Mouse (Mus musculus) E14TG2a.4 (cell line): ENCODE measurements around the gene Mfsd4b2.

Experiments
- CTCF ChIP-seq: conservative IDR thresholded peaks from 2 replicates; pipeline ENCODE4 v1.5.1; 2014; ENCODE audit warnings: low read length
- NANOG ChIP-seq: IDR thresholded peaks from 2 replicates; pipeline ENCODE4 v1.6.1; 2014; ENCODE audit warnings: borderline replicate concordance, low read length, mixed read lengths
- POU5F1 ChIP-seq: IDR thresholded peaks from 2 replicates; pipeline ENCODE4 v1.6.1; 2014; ENCODE audit warnings: low read length, borderline replicate concordance

DNA sequence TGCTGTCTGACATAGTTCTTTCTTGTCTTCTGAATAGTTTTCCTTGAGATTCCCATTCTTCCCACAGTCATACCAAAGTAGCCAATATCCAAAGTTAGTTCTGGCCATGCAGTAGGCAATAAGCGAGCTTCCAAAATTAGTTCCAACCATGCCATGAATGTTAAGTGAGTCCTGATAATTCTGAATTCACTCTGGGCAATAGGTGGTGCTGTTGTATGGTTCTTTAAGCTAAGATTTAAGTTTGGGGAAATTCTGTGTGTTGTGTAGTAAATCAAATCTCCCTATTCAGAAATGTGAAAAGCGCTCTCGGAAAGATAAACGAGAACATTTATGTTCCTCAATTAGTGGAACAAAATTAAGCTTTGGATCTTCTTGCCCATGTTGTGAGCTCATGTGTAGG is 31.5 kb upstream of the Mfsd4b2 start:
- no peak for TF ChIP-seq CTCF
- TF ChIP-seq NANOG: no peak
- TF ChIP-seq POU5F1: no peak
